8 mouse cellular contexts compared by ENCODE assay signal in genomic region chr15:27850904-27851303, GRCm38 (mm10).
DNase-seq lines count a peak whose midpoint lies in the region; ATAC-seq and TF ChIP-seq lines count a peak whose summit lies in the region.

No protein-coding gene starts in this region.

- TF ChIP-seq POLR2A in testis, adult 2 months (IDR thresholded peaks at IDR 0.05; ENCODE audit: control insufficient read depth, low read depth, low read length) = no peak

- H3K9me3 ChIP-seq in neural tube, embryonic 13.5 days = no peaks in the 10 kb centered on the region
- H3K9me3 ChIP-seq in heart, embryonic 11.5 days (replicated peaks; ENCODE audit: control insufficient read depth, low read length) = no peaks in the 10 kb centered on the region

- no peak overlapping the region for H3K4me2 ChIP-seq in neural tube, embryonic 13.5 days
- H3K4me2 ChIP-seq in heart, embryonic 11.5 days = no peak overlapping the region

- H3K9ac ChIP-seq in neural tube, embryonic 13.5 days = no peak overlapping the region
- H3K9ac ChIP-seq in heart, embryonic 11.5 days (ENCODE audit: low read depth, low read length) = no peak overlapping the region

- WGBS in neural tube, embryonic 13.5 days = 90% methylated on average over 14 of the region's 14 CpGs
- WGBS in heart, embryonic 11.5 days (ENCODE audit: insufficient replicate concordance) = 83% methylated on average over 14 of the region's 14 CpGs

- H3K36me3 ChIP-seq in testis, adult 2 months (ENCODE audit: control insufficient read depth, insufficient read depth, low read length) = no peaks in the 10 kb centered on the region
- peaks cover 96% of the 10 kb centered on the region for H3K36me3 ChIP-seq in neural tube, embryonic 13.5 days
- peaks cover 21% of the 10 kb centered on the region for H3K36me3 ChIP-seq in heart, embryonic 11.5 days (ENCODE audit: control insufficient read depth, insufficient read depth, low read length)

- H3K27ac ChIP-seq in testis, adult 2 months (ENCODE audit: control insufficient read depth, insufficient read depth, low read depth, low read length) = no peak overlapping the region
- H3K27ac ChIP-seq in neural tube, embryonic 13.5 days (replicated peaks) = no peak overlapping the region
- no peak overlapping the region for H3K27ac ChIP-seq in heart, embryonic 11.5 days (ENCODE audit: low read depth, low read length)

- 0 out of 2 replicates have a peak, but pooled peaks have one; percentile 52 for ATAC-seq in common myeloid progenitor, adult 5-6 weeks (replicated peaks; ENCODE audit: low read depth, poor library complexity, severe bottlenecking)
- ATAC-seq in neural tube, embryonic 13.5 days (ENCODE audit: low read depth) = 0 out of 2 replicates have a peak, but pooled peaks have one; percentile 21
- no peak for ATAC-seq in heart, embryonic 11.5 days (replicated peaks; ENCODE audit: insufficient number of reproducible peaks, low FRiP score, low TSS enrichment)

- H3K4me3 ChIP-seq in testis, adult 2 months (ENCODE audit: control insufficient read depth, low read depth, low read length) = no peak overlapping the region
- H3K4me3 ChIP-seq in neural tube, embryonic 13.5 days = no peak overlapping the region
- H3K4me3 ChIP-seq in heart, embryonic 11.5 days (ENCODE audit: low read depth, low read length) = no peak overlapping the region

- H3K4me1 ChIP-seq in testis, adult 2 months (ENCODE audit: control insufficient read depth, insufficient read depth, low read length) = no peaks in the 10 kb centered on the region; the same call in 1 of the 2 replicates
- H3K4me1 ChIP-seq in neural tube, embryonic 13.5 days (replicated peaks) = peaks cover 1% of the 10 kb centered on the region; the same call in 1 of the 2 replicates
- H3K4me1 ChIP-seq in heart, embryonic 11.5 days (ENCODE audit: control insufficient read depth, insufficient read depth, low read length) = peaks cover 3% of the 10 kb centered on the region

- DNase-seq in gastrocnemius, postnatal 10 days = peak; percentile 49
- no peak for DNase-seq in gastrocnemius, postnatal 14 days
- no peak for DNase-seq in testis, postnatal 14 days (ENCODE audit: low spot score)
- peak; percentile 20 to 75 for DNase-seq in kidney, postnatal 36 days

- peak; percentile 77; the same call in 1 of the 2 replicates for TF ChIP-seq CTCF in testis, adult 2 months (IDR thresholded peaks at IDR 0.05; ENCODE audit: control insufficient read depth, insufficient read depth, insufficient replicate concordance, low read depth, low read length)

- H3K27me3 ChIP-seq in testis, adult 2 months (ENCODE audit: control insufficient read depth, insufficient read depth, low read length) = no peaks in the 10 kb centered on the region
- H3K27me3 ChIP-seq in neural tube, embryonic 13.5 days = no peaks in the 10 kb centered on the region
- H3K27me3 ChIP-seq in heart, embryonic 11.5 days (ENCODE audit: control insufficient read depth, insufficient read depth, low read length) = no peaks in the 10 kb centered on the region

- intact Hi-C loops in gastrocnemius, postnatal 14 days (cut with DNase I; ENCODE audit: low total_unique reads) = loop anchor here (10.0 kb wide), 1 partner anchor 96 kb away; no protein-coding TSS in a partner anchor

Comparison
In these comparisons a context has a peak if more than half of its experiments do, and no peak if none do; other contexts are left out.
1. DNase-seq: peak in gastrocnemius, postnatal 10 days (single experiment) and kidney, postnatal 36 days (2 of 2); none in gastrocnemius, postnatal 14 days (single experiment) and testis, postnatal 14 days (single experiment).